Mouse (Mus musculus) stomach, postnatal 0 days (tissue): Measurements from ENCODE around the gene Adam11. TPM values are rescaled to one million over a fixed set of nuclear protein-coding genes. Genes with fewer than 3 reads are reported as not detected.

Experiments used
- ATAC-seq: fragments of 200-750 bp; cut with Nextera tagmentation; 2 replicates; pipeline ENCODE4 v1.8.0; 2017; ENCODE audit not compliant: low FRiP score, low TSS enrichment
- DNase-seq: peaks from one replicate; pipeline ENCODE4 v3.0.0-alpha.2; 2016; ENCODE audit warnings: low spot score
- H3K27ac ChIP-seq: fragments of 300-500 bp; sonication (generic); replicated peaks from 2 replicates; pipeline ENCODE4 v1.5.1; 2014; ENCODE audit warnings: mild to moderate bottlenecking, control low read depth
- H3K27me3 ChIP-seq: fragments of 300-500 bp; sonication (generic); 2 replicates; pipeline ENCODE4 v1.6.1; 2014; ENCODE audit warnings: low read length; ENCODE audit not compliant: control insufficient read depth, insufficient read depth
- H3K36me3 ChIP-seq: fragments of 300-500 bp; sonication (generic); 2 replicates; pipeline ENCODE4 v1.6.1; 2014; ENCODE audit warnings: low read length, mixed read lengths; ENCODE audit not compliant: control insufficient read depth, insufficient read depth
- H3K4me1 ChIP-seq: fragments of 300-500 bp; sonication (generic); replicated peaks from 2 replicates; pipeline ENCODE4 v1.6.1; 2014; ENCODE audit warnings: antibody characterized with exemption; ENCODE audit not compliant: control insufficient read depth, insufficient read depth
- H3K4me2 ChIP-seq: fragments of 300-500 bp; sonication (generic); replicated peaks from 2 replicates; pipeline ENCODE4 v1.6.1; 2014; ENCODE audit warnings: low read depth, mild to moderate bottlenecking, control low read depth, moderate library complexity
- H3K4me3 ChIP-seq: fragments of 300-500 bp; sonication (generic); 2 replicates; pipeline ENCODE4 v1.5.1; 2014; ENCODE audit warnings: low read depth, low read length, control low read depth
- H3K9ac ChIP-seq: fragments of 300-500 bp; sonication (generic); 2 replicates; pipeline ENCODE4 v1.6.1; 2014; ENCODE audit warnings: mild to moderate bottlenecking, low read length, control low read depth, mixed read lengths
- H3K9me3 ChIP-seq: fragments of 300-500 bp; sonication (generic); 2 replicates; pipeline ENCODE4 v1.6.1; 2016; ENCODE audit warnings: low read length; ENCODE audit not compliant: control insufficient read depth
- CTCF ChIP-seq: IDR thresholded peaks from 2 replicates; pipeline ENCODE4 v1.5.1; 2016; ENCODE audit warnings: antibody characterized with exemption, low read depth, mild to moderate bottlenecking, moderate library complexity
- EP300 ChIP-seq: optimal IDR thresholded peaks from 2 replicates; pipeline ENCODE3; 2016; ENCODE audit warnings: antibody characterized with exemption
- WGBS: fragments of 180-500 bp; shearing (Covaris S2); extraction: QIAGEN DNeasy Blood & Tissue Kit; methylation state at CpG from one replicate; pipeline ENCODE4 v1.1.7; 2014; 5-methylcytosine and 5-hydroxymethylcytosine counted together
- polyA plus RNA-seq: library from polyadenylated mRNA; unstranded; fragments of >200 nt; fragmentation: Nextera tagmentation; extraction: Ambion mirVana; gene quantifications from 2 replicates; pipeline ENCODE4 v1.2.1, GENCODE M21; 2015

The Adam11 gene
- polyA plus RNA-seq, 1 experiment from 2014 or later: 1.8 TPM

- Histone ChIP-seq H3K27me3 (no peaks in the 10 kb centered on the region), H3K4me1 (no peaks in the 10 kb centered on the region), H3K4me3 (no peak overlapping the region), H3K36me3 (no peaks in the 10 kb centered on the region), H3K9ac (no peak overlapping the region), H3K4me2 (no peak overlapping the region), H3K9me3 (no peaks in the 10 kb centered on the region), H3K27ac (no peak overlapping the region)
- 80% methylated on average over 6 of the region's 6 CpGs for WGBS
- ATAC-seq (no peak), DNase-seq (no peak)
- TF ChIP-seq EP300 (no peak), CTCF (no peak)
These were observed 7.9 kb downstream of the Adam11 start for GRCm38 (mm10) chr11:102769141-102769540.

GRCm38 (mm10) chr11:102769993-102770661, 8.9 kb downstream of the Adam11 start:
- H3K36me3 ChIP-seq: no peaks in the 10 kb centered on the region
- 75% methylated on average over 12 of the region's 12 CpGs for WGBS
- no peak overlapping the region for H3K4me3 ChIP-seq
- no peak for ATAC-seq
- DNase-seq: no peak
- H3K9ac ChIP-seq: no peak overlapping the region
- no peaks in the 10 kb centered on the region for H3K4me1 ChIP-seq
- no peaks in the 10 kb centered on the region for H3K27me3 ChIP-seq
- TF ChIP-seq EP300 (no peak), CTCF (no peak)
- no peak overlapping the region for H3K27ac ChIP-seq
- H3K4me2 ChIP-seq: no peak overlapping the region
- H3K9me3 ChIP-seq: no peaks in the 10 kb centered on the region

- no peak overlapping the region for H3K9ac ChIP-seq
- no peaks in the 10 kb centered on the region for H3K9me3 ChIP-seq
- DNase-seq (no peak), ATAC-seq (no peak)
- WGBS: 40% methylated on average over 15 of the region's 15 CpGs
- H3K36me3 ChIP-seq: no peaks in the 10 kb centered on the region
- H3K27me3 ChIP-seq: no peaks in the 10 kb centered on the region
- no peak overlapping the region for H3K4me2 ChIP-seq
- H3K27ac ChIP-seq: no peak overlapping the region
- H3K4me1 ChIP-seq: no peaks in the 10 kb centered on the region
- TF ChIP-seq EP300: no peak
- no peak for TF ChIP-seq CTCF
- no peak overlapping the region for H3K4me3 ChIP-seq
These were observed 9.6 kb downstream of the Adam11 start for GRCm38 (mm10) chr11:102770662-102771435.

GRCm38 (mm10) chr11:102771916-102772714, 10.9 kb downstream of the Adam11 start:
- Histone ChIP-seq H3K9me3 (no peaks in the 10 kb centered on the region), H3K27ac (no peak overlapping the region), H3K9ac (no peak overlapping the region), H3K36me3 (no peaks in the 10 kb centered on the region), H3K4me1 (no peaks in the 10 kb centered on the region), H3K4me2 (no peak overlapping the region), H3K27me3 (no peaks in the 10 kb centered on the region), H3K4me3 (no peak overlapping the region)
- 34% methylated on average over 16 of the region's 16 CpGs for WGBS
- no peak for TF ChIP-seq EP300
- no peak for TF ChIP-seq CTCF
- DNase-seq (no peak), ATAC-seq (no peak)

GRCm38 (mm10) chr11:102772771-102773700, 11.8 kb downstream of the Adam11 start:
- Histone ChIP-seq H3K27ac (no peak overlapping the region), H3K36me3 (no peaks in the 10 kb centered on the region), H3K9ac (no peak overlapping the region), H3K27me3 (no peaks in the 10 kb centered on the region), H3K4me2 (no peak overlapping the region), H3K9me3 (no peaks in the 10 kb centered on the region), H3K4me1 (no peaks in the 10 kb centered on the region), H3K4me3 (no peak overlapping the region)
- no peak for DNase-seq
- WGBS: 65% methylated on average over 18 of the region's 18 CpGs
- no peak for ATAC-seq
- TF ChIP-seq CTCF (no peak), EP300 (no peak)
